Mouse (Mus musculus) intestine, embryonic 15.5 days (tissue): ENCODE results near the gene Wnt6. TPM values are rescaled to one million over a fixed set of nuclear protein-coding genes. Genes with fewer than 3 reads are reported as not detected.

Experiments
- ATAC-seq: fragments of 200-750 bp; cut with Nextera tagmentation; 2 replicates; pipeline ENCODE4 v1.8.0; 2017; ENCODE audit warnings: moderate TSS enrichment, moderate library complexity
- H3K27ac ChIP-seq: fragments of 300-500 bp; sonication (generic); 2 replicates; pipeline ENCODE4 v1.5.1; 2015; ENCODE audit warnings: mild to moderate bottlenecking, inconsistent platforms
- H3K27me3 ChIP-seq: fragments of 300-500 bp; sonication (generic); replicated peaks from 2 replicates; pipeline ENCODE4 v1.6.1; 2015; ENCODE audit warnings: inconsistent platforms
- H3K36me3 ChIP-seq: fragments of 300-500 bp; sonication (generic); 2 replicates; pipeline ENCODE4 v1.6.1; 2015; ENCODE audit warnings: inconsistent platforms
- H3K4me1 ChIP-seq: fragments of 300-500 bp; sonication (generic); replicated peaks from 2 replicates; pipeline ENCODE4 v1.6.1; 2015; ENCODE audit warnings: inconsistent platforms
- H3K4me2 ChIP-seq: fragments of 300-500 bp; sonication (generic); replicated peaks from 2 replicates; pipeline ENCODE4 v1.6.1; 2015; ENCODE audit warnings: mild to moderate bottlenecking, inconsistent platforms
- H3K4me3 ChIP-seq: fragments of 300-500 bp; sonication (generic); replicated peaks from 2 replicates; pipeline ENCODE4 v1.5.1; 2015; ENCODE audit warnings: inconsistent platforms
- H3K9ac ChIP-seq: fragments of 300-500 bp; sonication (generic); 2 replicates; pipeline ENCODE4 v1.6.1; 2015; ENCODE audit warnings: inconsistent platforms
- H3K9me3 ChIP-seq: fragments of 300-500 bp; sonication (generic); 2 replicates; pipeline ENCODE4 v1.6.1; 2016; ENCODE audit warnings: inconsistent platforms
- WGBS: fragments of 180-500 bp; shearing (Covaris S2); methylation state at CpG from one replicate; pipeline ENCODE4 v1.1.7; 2015; 5-methylcytosine and 5-hydroxymethylcytosine counted together
- polyA plus RNA-seq: library from polyadenylated mRNA; unstranded; fragments of >200 nt; fragmentation: Nextera tagmentation; extraction: Ambion mirVana; gene quantifications from 2 replicates; pipeline ENCODE4 v1.2.1, GENCODE M21; 2015

Wnt6 gene
- polyA plus RNA-seq, 1 experiment from 2014 or later = 0.18 TPM

DNA sequence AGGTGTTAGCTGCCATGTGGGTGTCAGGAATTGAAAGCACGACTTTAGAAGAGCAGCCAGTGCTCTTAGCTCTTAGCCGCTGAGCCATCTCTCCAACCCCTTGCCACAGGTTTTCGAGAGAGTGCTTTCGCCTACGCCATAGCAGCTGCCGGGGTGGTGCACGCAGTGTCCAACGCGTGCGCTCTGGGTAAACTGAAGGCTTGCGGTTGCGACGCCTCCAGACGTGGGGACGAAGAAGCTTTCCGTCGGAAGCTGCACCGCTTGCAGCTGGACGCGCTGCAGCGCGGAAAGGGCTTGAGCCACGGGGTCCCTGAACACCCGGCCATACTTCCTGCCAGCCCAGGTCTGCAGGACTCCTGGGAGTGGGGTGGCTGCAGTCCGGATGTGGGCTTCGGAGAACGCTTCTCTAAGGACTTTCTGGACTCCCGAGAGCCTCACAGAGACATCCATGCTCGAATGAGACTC, 28.8 kb downstream of the Wnt6 start:
- ATAC-seq = no peak
- 0% methylated on average over 29 of the region's 29 CpGs for WGBS
- peaks cover 94% of the 10 kb centered on the region for H3K27me3 ChIP-seq
- peaks cover 20% of the 10 kb centered on the region for H3K4me1 ChIP-seq
- H3K9ac ChIP-seq = no peak overlapping the region
- H3K4me2 ChIP-seq = peak overlapping the region; percentile 51
- H3K4me3 ChIP-seq = peak overlapping the region; percentile 22
- H3K36me3 ChIP-seq = no peaks in the 10 kb centered on the region
- H3K27ac ChIP-seq = no peak overlapping the region
- H3K9me3 ChIP-seq = no peaks in the 10 kb centered on the region

- Histone ChIP-seq H3K9ac (no peak overlapping the region), H3K27ac (no peak overlapping the region), H3K4me3 (no peak overlapping the region), H3K4me1 (peaks cover 25% of the 10 kb centered on the region), H3K9me3 (no peaks in the 10 kb centered on the region), H3K36me3 (no peaks in the 10 kb centered on the region), H3K4me2 (no peak overlapping the region), H3K27me3 (peaks cover 94% of the 10 kb centered on the region)
- no peak for ATAC-seq
- WGBS = 26% methylated on average over 6 of the region's 6 CpGs
These were observed 30.0 kb downstream of the Wnt6 start for GRCm38 (mm10) chr1:74801631-74802140.

GRCm38 (mm10) chr1:74802795-74803656, 31.3 kb downstream of the Wnt6 start:
- peak; percentile 81 for ATAC-seq
- WGBS = 1% methylated on average over 57 of the region's 57 CpGs
- Histone ChIP-seq H3K27ac (no peak overlapping the region), H3K4me1 (peaks cover 37% of the 10 kb centered on the region), H3K4me2 (peak overlapping the region; percentile 86), H3K9ac (0 out of 2 replicates have a peak overlapping the region, but pooled peaks have one; percentile 32), H3K4me3 (peak overlapping the region; percentile 40), H3K27me3 (peaks cover 94% of the 10 kb centered on the region), H3K9me3 (no peaks in the 10 kb centered on the region), H3K36me3 (no peaks in the 10 kb centered on the region)

DNA sequence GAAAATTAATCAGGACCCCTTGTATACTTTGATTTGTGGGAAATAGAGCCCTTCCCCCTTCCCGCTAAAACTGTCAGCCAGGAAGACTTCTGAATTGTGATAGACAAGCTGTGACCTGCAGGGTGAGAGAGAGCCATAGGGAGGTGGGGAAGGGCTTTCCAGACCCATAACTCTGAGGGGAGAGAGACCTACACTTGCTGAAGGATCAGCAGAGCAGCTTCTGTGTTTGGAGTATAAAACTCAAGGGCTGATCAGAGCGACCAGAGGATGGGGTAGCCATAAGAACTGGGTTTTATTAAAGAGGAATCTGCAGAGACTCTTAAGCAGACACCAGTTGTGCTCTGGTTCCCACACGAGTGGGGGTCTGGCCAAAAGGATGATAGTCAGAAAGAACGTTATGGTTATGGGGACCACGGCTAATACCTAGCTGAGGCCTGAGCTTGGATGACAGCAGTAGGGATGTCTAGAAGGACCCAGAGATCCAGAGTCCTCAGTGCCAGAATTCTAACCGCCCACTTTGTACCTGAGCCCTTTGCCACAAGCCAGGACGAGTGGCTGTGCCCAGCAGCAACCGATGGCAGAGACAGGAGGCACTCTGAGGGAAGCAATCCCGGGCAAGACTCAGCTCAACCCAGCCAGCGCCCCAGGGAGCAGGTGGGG, 32.6 kb downstream of the Wnt6 start:
- Histone ChIP-seq H3K4me2 (no peak overlapping the region), H3K4me3 (no peak overlapping the region), H3K27ac (no peak overlapping the region), H3K9ac (no peak overlapping the region), H3K9me3 (no peaks in the 10 kb centered on the region), H3K4me1 (peaks cover 40% of the 10 kb centered on the region), H3K36me3 (no peaks in the 10 kb centered on the region), H3K27me3 (peaks cover 96% of the 10 kb centered on the region)
- 13% methylated on average over 10 of the region's 10 CpGs for WGBS
- ATAC-seq = no peak

DNA sequence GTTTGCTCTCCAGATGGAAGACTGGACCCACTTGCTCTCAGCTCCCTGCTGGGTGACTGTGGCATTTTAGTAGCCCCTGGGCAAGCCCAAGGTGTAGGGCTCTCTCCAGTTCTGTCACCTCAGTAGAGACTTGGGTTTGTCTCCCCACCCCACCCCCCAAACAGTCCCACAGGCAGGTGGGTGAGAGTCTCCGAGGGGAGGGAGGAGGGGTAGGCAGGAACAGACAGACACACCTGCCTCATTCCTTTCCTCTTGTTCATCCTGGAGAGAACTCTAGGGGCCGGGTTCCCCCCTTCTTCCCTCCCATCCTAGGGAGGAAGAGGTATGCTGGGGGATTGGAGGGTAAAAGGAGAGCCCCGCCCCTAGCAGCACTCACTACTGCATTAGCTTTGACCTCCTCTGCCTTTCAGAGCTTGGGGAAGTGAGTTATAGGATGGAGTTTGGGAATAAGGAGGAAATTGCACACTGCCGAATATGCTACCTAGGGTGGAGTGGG, 33.7 kb downstream of the Wnt6 start:
- Histone ChIP-seq H3K27me3 (peaks cover 89% of the 10 kb centered on the region), H3K4me2 (no peak overlapping the region), H3K9ac (no peak overlapping the region), H3K4me1 (peaks cover 39% of the 10 kb centered on the region), H3K27ac (no peak overlapping the region), H3K4me3 (no peak overlapping the region), H3K36me3 (no peaks in the 10 kb centered on the region), H3K9me3 (no peaks in the 10 kb centered on the region)
- no peak for ATAC-seq
- WGBS = 24% methylated on average over 4 of the region's 4 CpGs

DNA sequence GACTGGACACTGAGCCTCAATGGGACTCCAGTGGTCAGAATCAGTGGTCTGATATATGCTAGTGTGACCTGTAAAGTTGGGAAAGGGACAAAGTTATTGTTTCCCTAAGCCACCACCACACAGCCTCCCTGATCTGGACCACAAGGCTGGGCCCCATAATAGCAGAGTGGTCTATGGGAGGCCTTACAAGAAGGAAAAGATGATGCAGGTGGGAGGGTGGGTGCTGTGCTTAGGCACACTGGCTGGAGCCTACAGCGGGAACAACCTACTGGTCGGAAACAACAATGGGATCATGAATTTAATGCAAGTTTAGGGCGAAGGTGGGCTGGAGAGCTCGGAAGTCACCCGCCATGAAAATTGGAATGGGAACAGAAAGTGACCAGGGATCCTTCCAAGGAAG, 34.2 kb downstream of the Wnt6 start:
- Histone ChIP-seq H3K36me3 (no peaks in the 10 kb centered on the region), H3K4me2 (no peak overlapping the region), H3K9ac (no peak overlapping the region), H3K9me3 (no peaks in the 10 kb centered on the region), H3K4me3 (no peak overlapping the region), H3K27ac (no peak overlapping the region), H3K27me3 (peaks cover 85% of the 10 kb centered on the region), H3K4me1 (peaks cover 34% of the 10 kb centered on the region)
- ATAC-seq = no peak
- 25% methylated on average over 5 of the region's 5 CpGs for WGBS

- Histone ChIP-seq H3K4me1 (peaks cover 33% of the 10 kb centered on the region), H3K4me3 (peak overlapping the region; percentile 11), H3K27ac (no peak overlapping the region), H3K9me3 (no peaks in the 10 kb centered on the region), H3K36me3 (no peaks in the 10 kb centered on the region), H3K9ac (no peak overlapping the region), H3K27me3 (peaks cover 82% of the 10 kb centered on the region), H3K4me2 (peak overlapping the region; percentile 45)
- no peak for ATAC-seq
- under 1% methylated on average over 38 of the region's 38 CpGs for WGBS
These were observed 34.9 kb downstream of the Wnt6 start for GRCm38 (mm10) chr1:74806360-74807311.

GRCm38 (mm10) chr1:74807551-74808071, 35.9 kb downstream of the Wnt6 start:
- Histone ChIP-seq H3K27ac (no peak overlapping the region), H3K9ac (no peak overlapping the region), H3K4me1 (peaks cover 32% of the 10 kb centered on the region), H3K27me3 (peaks cover 76% of the 10 kb centered on the region), H3K36me3 (no peaks in the 10 kb centered on the region), H3K4me3 (no peak overlapping the region; the same call in 1 of the 2 replicates), H3K4me2 (peak overlapping the region; percentile 52; the same call in 1 of the 2 replicates), H3K9me3 (no peaks in the 10 kb centered on the region)
- peak; percentile 16; the same call in 1 of the 2 replicates for ATAC-seq
- WGBS = 8% methylated on average over 23 of the region's 23 CpGs

- ATAC-seq = peak; percentile 88
- peaks cover 28% of the 10 kb centered on the region for H3K4me1 ChIP-seq
- peaks cover 71% of the 10 kb centered on the region for H3K27me3 ChIP-seq
- H3K4me3 ChIP-seq = no peak overlapping the region; the same call in 1 of the 2 replicates
- H3K9me3 ChIP-seq = no peaks in the 10 kb centered on the region
- peak overlapping the region; percentile 52 for H3K4me2 ChIP-seq
- no peak overlapping the region for H3K27ac ChIP-seq
- H3K9ac ChIP-seq = no peak overlapping the region
- under 1% methylated on average over 16 of the region's 16 CpGs for WGBS
- no peaks in the 10 kb centered on the region for H3K36me3 ChIP-seq
These were observed 36.4 kb downstream of the Wnt6 start for GRCm38 (mm10) chr1:74808078-74808477.

DNA sequence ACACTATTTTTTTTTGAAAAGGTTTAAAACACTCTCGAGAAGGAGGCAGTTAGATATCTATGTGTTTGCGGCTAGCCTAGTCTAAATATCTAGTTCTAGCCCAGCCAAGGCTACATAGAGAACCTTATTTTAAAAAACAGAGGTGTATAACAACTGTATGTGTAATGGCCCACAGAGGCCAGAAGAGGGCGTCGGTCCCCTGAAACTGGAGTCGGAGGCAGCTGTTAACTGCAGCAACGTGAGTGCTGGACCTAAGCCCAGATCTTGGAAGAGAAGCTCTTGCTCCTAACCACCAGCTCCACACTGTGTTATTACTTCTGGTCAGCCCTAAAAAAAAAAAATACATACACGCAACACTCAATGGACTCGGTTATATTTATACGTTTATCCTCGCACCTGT, 37.3 kb downstream of the Wnt6 start:
- no peak overlapping the region for H3K9ac ChIP-seq
- no peak overlapping the region for H3K4me3 ChIP-seq
- no peaks in the 10 kb centered on the region for H3K9me3 ChIP-seq
- 55% methylated on average over 10 of the region's 10 CpGs for WGBS
- peaks cover 20% of the 10 kb centered on the region for H3K4me1 ChIP-seq
- ATAC-seq = no peak
- H3K27me3 ChIP-seq = peaks cover 62% of the 10 kb centered on the region
- H3K4me2 ChIP-seq = no peak overlapping the region
- H3K36me3 ChIP-seq = no peaks in the 10 kb centered on the region
- H3K27ac ChIP-seq = no peak overlapping the region

DNA sequence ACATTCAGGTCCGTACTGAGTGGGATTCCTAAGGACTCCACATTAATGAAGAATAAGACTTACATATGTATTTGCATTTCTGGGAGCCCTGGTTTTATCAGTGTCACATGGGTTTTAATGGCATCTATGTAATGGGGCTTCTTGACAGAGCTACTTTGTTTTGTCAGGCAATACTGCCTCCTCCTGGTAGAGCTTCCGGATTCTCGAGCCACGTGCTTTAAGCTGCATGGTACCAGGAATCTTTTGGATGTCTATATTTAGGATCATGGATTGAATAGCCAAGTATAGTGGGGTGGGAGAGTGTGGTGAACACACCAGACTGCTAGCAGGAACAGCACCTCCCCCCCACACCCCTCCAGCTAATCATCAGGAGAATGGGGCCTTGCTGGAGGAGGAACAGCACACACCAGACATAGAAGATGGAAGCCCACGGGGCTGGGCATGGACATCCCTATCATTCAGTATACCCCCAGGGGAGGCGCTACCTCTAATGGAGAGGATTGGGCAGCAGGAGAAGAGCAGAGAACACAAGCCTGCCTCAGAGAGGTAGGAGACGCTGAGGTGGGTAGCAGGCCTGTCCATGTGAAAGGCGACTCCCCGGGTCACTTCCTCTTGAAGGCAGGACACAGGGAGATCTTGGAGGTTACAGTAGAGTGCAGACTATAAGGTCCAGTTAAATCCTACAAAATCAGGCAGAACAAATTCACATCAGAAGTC, 43.4 kb downstream of the Wnt6 start:
- no peaks in the 10 kb centered on the region for H3K36me3 ChIP-seq
- H3K27me3 ChIP-seq = peaks cover 7% of the 10 kb centered on the region
- no peaks in the 10 kb centered on the region for H3K9me3 ChIP-seq
- H3K9ac ChIP-seq = no peak overlapping the region
- ATAC-seq = no peak
- 77% methylated on average over 9 of the region's 9 CpGs for WGBS
- 0 out of 2 replicates have a peak, but pooled peaks cover 5% of the 10 kb centered on the region for H3K4me1 ChIP-seq
- H3K27ac ChIP-seq = no peak overlapping the region
- H3K4me3 ChIP-seq = no peak overlapping the region
- no peak overlapping the region for H3K4me2 ChIP-seq
